Mouse (Mus musculus) myocyte (in vitro differentiated cells): ENCODE measurements at regions not wholly inside any gene's neighbourhood (a gene's known extent, or its start where the extent isn't known, plus 50 kb on each side); places are given as distances from the start of the nearest gene placed in this dataset.

Experiments
- POLR2A ChIP-seq: IDR thresholded peaks from one replicate; pipeline ENCODE4 v1.6.1; 2011; ENCODE audit warnings: low read depth, mild to moderate bottlenecking, control low read depth, moderate library complexity; ENCODE audit not compliant: insufficient read length
- REST ChIP-seq: IDR thresholded peaks from one replicate; pipeline ENCODE4 v1.6.1; 2011; ENCODE audit warnings: mild to moderate bottlenecking, control low read depth, moderate library complexity; ENCODE audit not compliant: insufficient read depth, insufficient read length
- TCF3 ChIP-seq: IDR thresholded peaks from one replicate; pipeline ENCODE4 v1.6.1; 2011; ENCODE audit warnings: low read depth, control low read depth; ENCODE audit not compliant: insufficient read length
- USF1 ChIP-seq: IDR thresholded peaks from one replicate; pipeline ENCODE4 v1.6.1; 2011; ENCODE audit warnings: low read depth, mild to moderate bottlenecking, control low read depth, moderate library complexity

DNA sequence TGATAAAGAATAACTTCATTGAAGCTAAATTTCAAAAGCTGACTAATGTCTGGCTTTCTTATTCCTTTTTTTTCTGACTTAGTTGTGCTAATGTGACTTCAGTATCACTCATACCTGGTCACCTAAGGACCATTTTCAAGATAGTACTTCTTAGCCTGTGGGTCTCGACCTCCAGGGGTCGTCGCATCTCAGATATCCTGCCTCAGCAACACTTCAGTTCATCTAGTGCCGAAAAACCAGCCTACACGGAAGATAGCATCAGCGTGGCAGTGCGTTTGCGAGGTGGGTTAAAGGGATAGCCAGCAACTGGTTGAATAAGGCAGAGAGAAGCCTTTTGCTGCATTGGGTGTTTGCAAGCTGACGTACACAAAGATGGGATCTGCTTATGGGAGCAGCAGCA is 62.9 kb upstream of the Tsc22d1 start:
- TF ChIP-seq TCF3 (no peak), POLR2A (no peak), REST (no peak), USF1 (no peak)
